Mouse (Mus musculus) heart, postnatal 0 days (tissue): ENCODE measurements around the gene Polr3c.

Experiments
- CTCF ChIP-seq: IDR thresholded peaks from 2 replicates; pipeline ENCODE4 v1.5.1; 2016; ENCODE audit warnings: antibody characterized with exemption, control low read depth, low read depth
- EP300 ChIP-seq: IDR thresholded peaks from 2 replicates; pipeline ENCODE4 v1.6.1; 2016; ENCODE audit warnings: antibody characterized with exemption, low read depth

GRCm38 (mm10) chr3:96693579-96693978 lies 33.8 kb downstream of the Polr3c start:
- no peak for TF ChIP-seq EP300
- no peak for TF ChIP-seq CTCF
